Mouse (Mus musculus) E14TG2a.4 (cell line): ENCODE results near the gene Gm44965.

Experiments used
- CTCF ChIP-seq: conservative IDR thresholded peaks from 2 replicates; pipeline ENCODE4 v1.5.1; 2014; ENCODE audit warnings: low read length
- NANOG ChIP-seq: IDR thresholded peaks from 2 replicates; pipeline ENCODE4 v1.6.1; 2014; ENCODE audit warnings: borderline replicate concordance, low read length, mixed read lengths

DNA sequence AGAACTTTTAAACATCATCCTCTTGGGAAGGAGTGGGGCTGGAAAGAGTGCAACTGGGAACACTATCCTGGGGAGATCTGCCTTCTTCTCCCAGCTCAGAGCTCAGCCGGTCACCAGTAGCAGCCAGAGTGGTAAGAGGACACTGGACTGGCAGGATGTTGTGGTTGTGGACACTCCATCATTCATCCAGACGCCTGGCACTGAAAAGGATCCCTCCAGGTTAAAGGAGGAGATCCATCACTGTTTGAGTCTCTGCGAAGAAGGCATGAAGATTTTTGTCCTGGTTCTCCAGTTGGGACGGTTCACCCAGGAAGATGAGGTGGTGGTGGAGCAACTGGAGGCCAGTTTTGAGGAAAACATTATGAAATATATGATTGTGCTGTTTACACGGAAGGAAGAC is 65.0 kb downstream of the Gm44965 start:
- no peak for TF ChIP-seq CTCF
- TF ChIP-seq NANOG: no peak
